Mouse (Mus musculus) gastrocnemius, adult 8-10 months (tissue): ENCODE measurements around the gene Tctex1d4. TPM values are rescaled to one million over a fixed set of nuclear protein-coding genes. Genes with fewer than 3 reads are reported as not detected.

ENCODE experiments used
- DNase-seq, 2 experiments: peaks; one replicate each; pipeline ENCODE4 v3.0.0; 2022; ENCODE audit warnings: low spot score in 2 of 2
- total RNA-seq, 4 experiments: library from RNA; stranded (reverse); gene quantifications; 2 replicates each; pipeline ENCODE4 v1.2.4; 2022

Gene Tctex1d4
- total RNA-seq, 4 experiments from 2014 or later, result not detected

DNA sequence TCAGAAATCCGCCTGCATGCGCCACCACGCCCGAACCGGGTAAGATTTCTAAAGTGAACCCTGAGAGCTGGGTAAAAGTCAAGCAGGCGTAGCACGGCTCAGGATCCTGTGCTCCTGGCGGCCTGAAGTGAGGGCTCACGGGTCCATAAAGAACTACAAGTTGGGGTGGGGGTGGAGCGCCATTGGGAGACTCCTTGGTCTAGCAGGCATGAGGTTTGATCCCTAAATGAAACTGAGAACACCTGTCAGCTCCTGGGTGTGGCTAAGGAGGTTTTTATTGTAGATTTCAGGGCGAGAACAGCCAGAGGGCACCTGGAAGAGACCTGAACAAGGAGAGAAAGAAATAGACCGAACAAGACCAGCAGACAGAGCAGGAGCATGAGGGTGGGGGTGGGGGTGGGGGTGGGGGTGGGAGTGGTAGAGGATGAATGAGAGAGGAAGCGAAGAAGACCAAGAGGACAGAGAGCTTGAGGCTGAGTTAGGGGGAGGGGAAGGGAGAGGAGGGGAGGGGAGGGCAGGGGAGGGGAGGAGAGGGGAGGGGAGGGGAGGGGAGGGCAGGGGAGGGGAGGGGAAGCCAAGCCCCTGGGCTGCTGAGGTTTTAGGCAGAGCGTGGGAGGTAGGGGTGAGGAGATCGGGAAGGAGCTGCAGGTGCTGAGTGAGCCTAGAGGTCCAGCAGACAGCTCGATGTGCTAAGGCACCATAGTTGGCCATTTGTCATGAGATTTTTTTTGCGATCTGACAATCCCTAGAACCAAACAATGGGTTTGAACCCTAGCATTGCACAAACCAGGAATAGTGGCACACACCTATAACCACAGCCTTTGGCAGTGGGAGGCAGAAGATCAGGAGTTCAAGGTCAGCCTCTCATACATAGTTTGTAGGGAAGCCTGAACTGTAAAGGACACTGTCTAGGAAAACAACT is 12.0 kb downstream of the Tctex1d4 start:
- no peak for DNase-seq

DNA sequence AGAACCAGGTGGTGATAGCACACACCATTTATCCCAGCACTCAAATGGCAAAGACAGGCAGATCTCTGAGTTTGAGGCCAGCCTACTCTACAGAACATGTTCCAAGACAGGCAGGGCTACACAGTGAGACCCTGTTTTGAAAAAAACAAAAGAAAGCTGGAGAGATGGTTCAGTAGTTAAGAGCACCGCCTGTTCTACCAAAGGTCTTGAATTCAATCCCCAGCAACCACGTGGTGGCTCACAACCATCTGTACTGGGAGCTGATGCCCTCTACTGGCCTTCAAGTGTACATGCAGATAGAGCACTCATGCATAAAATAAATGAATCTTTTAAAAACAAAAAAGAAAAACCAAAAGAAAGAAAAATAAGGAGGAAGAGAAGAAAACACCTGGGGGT is 12.6 kb downstream of the Tctex1d4 start:
- no peak for DNase-seq

DNA sequence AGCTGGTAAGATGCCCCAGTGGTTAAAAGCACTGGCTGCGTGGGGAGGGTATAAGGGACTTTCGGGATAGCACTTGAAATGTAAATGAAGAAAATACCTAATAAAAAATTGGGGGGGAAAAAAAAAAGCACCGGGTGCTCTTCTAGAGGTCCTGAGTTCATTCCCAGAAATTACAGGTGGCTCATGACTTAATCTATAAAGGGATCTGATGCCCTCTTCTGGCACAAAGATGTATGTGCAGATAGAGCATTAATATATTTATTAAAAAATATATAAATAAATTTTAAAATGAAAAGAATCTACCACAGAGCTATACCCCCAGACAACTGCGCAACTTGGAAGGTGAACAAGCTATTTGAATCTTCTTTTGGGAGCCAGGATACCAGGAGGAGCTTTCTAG is 14.0 kb downstream of the Tctex1d4 start:
- DNase-seq, result no peak

DNA sequence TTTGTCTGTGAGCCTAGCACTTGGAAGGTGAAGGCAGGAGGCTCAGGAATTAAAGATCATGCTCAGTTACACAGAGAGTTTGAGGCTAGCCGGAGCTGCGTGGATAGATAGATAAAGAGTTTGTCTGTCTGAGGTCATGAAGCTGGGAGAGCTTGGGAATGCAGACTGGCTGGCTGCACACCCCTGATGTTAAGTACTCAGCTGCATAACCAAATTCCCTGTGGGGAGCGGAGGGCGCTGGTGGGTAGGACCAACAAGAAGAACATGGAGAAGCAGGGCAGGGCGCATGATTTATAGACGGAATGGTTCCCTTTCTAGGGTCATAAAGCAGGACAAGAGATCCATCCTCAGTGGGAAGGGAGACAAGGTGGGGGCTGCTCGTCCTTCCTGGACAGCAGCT is 16.4 kb downstream of the Tctex1d4 start:
- DNase-seq, result no peak

DNA sequence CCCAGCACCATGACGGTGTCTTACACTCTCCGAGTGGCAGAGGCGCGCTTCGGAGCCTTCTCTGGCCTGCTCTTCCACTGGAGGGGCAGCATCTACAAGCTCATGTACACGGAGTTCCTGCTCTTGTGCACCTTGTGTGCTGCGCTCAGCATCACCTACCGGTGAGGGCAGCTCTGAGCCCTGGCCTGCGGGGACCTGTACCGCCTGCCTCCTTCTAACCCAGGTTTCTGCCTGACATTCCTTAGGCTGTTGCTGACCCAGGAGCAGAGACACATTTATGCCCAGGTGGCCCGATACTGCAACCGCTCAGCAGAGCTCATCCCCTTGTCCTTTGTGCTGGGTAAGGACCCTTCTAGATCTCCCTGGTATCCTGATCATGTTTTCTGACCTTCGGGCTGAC is 18.7 kb downstream of the Tctex1d4 start:
- DNase-seq, result no peak

DNA sequence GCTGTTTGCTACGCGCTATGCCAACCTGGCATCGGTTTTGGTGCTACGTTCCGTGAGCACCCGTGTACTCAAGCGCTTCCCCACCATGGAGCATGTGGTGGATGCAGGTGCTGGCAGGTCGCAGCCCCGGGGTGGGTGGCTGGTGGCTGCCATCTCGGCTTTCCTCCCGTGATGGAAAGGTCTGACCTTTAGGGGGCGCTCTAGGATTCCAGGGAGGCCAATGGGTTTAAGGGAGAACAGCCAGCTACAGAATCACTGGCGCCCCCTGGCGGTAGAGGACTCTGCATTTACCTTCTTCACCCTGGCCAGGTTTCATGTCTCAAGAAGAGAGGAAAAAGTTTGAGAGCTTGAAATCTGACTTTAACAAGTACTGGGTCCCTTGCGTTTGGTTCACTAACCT is 19.6 kb downstream of the Tctex1d4 start:
- DNase-seq, result peak; percentile 81

DNA sequence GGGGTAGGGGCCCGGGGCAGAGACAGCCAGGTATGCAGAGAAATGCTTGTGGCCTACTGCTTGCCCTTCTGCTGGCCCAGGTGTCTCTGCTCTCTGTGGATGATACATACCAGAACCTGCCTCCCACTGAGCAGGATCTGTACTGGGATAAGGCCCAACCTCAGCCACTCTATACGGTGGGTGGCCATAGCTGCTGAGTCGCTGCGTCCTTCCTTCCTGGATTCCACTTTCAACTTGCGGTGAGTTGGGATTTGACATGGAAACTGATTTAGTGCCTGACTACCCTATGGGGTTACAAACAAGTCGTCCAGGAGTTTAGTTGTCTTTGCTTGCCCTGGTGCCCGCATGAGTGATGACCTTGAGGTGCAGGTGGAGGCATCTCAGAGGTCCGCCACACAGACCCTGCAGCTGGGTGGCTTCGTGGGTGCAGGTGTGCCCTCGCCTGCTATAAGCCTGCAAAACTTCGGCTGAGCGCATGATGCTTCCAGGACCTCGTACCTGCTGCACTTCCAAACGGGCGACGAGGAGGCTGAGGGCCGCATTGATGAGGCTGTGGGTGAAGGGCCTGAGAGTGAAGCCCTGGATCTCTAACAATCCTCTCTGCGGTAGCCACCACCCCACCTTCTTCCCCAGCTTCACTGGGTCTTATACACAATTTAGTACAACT is 21.6 kb downstream of the Tctex1d4 start:
- no peak for DNase-seq

DNA sequence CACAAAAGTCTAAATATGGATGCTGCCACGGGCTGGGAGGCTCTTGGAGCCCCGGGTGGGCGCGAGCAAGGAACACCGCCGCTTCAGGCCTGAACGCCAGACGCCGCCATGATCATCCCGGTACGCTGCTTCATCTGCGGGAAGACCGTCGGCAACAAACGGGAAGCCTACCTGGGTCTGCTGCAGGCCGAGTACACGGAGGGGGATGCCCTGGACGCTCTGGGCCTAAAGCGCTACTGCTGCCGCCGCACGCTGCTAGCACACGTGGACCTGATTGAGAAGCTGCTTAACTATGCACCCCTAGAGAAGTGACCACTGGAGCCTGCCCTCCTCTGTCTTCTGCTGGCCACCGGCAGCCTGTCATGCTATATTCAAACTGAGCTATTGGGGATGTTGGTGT is 22.2 kb downstream of the Tctex1d4 start:
- DNase-seq, result no peak

DNA sequence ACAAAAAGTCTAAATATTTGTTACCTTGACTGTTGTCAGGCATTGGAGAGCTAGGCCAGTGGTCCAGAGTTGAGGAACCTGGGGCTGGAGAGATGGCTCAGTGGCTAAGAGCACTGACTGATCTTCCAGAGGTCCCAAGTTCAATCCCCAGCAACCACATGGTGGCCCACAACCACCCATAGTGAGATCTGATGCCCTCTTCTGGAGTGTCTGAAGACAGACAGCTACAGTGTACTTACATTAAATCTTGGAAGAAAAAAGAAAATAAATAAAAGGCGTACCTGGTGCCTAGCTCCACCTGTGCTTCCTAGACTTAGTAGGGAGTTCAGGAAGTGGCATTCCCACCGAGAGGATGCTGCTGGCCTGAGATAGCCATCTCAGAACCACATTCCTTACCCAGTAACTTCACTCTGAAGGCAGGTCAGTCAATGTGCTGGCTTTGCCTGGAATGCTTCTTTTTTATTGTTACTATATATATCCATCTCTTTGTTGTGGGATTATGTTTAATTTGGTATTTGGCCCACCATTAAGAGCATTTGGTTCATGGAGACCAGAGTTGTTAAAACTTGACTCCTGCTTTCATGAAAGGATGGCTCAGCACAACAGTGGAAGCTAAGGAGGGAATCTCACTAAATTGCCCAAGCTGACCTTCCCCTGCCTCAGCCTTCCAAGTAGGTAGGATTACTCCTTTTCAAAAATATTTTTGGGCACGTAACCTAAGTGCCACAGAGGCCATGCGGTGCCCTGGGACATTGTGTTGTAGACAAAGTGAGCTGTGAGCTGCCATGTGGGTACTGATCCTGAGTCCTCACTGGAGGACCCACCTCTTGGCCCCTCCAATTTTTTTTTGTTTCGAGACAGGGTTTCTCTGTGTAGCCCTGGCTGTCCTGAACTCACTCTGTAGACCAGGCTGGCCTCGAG is 23.0 kb downstream of the Tctex1d4 start:
- DNase-seq, result no peak

DNA sequence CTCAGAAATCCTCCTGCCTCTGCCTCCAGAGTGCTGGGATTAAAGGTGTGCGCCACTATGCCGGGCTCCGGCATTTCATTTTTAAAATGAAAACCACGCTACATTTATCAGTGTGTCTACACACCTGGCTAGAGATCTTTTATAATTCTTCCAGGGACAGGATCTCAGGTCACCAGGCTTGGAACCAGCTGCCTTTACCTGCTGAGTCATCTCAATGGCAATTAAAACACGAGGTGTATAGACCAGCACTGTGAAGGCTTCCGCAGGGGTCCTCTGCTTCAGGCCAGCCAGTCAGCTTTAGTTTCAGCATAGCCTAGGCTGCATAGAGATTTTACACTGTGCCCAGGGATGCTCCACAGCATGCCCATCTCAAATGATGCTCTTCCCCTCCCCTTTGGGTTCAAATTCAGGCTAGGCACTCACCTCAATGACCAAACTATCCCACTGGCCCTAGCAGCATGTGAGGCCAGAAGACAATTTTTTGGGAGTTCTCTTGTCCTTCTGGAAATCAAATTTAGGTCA is 23.7 kb downstream of the Tctex1d4 start:
- no peak for DNase-seq

DNA sequence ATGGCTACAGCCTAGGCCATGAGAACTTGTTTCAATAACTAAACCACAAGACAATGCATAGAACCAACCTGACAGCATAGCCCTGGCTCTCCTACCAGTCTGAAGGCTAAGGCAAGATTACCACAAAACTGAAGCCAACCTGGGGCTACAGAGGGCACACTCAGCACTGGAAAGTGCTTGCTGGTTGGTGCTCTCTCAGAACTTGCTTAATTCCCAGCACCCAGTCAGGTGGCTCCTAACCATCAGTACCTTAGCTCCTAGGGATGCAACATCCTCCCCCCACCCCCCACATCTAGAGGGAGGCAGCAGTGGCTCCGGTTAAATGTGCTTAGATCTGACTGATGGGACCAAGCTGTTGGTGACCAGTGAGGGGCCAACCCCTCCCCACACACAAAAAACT is 24.8 kb downstream of the Tctex1d4 start:
- no peak for DNase-seq

DNA sequence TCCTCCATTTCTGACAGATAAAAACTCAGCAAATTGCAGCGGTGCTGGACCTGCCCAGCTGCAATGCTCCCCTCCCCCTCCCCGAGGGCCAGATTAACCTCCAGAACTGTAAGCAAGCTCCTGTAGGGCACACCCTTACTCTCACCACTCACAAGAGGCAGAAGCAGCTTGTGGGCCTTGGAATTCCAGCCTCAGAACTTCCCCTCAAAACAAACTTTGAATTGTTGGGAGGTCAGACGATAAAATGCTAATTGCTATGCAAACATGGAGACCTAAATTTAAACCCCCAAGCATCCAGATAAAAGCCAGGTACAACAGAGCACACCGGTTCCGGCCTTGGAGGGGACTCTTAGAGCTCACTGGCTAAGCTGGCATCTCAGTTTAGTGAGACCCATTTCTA is 26.1 kb downstream of the Tctex1d4 start:
- no peak for DNase-seq

DNA sequence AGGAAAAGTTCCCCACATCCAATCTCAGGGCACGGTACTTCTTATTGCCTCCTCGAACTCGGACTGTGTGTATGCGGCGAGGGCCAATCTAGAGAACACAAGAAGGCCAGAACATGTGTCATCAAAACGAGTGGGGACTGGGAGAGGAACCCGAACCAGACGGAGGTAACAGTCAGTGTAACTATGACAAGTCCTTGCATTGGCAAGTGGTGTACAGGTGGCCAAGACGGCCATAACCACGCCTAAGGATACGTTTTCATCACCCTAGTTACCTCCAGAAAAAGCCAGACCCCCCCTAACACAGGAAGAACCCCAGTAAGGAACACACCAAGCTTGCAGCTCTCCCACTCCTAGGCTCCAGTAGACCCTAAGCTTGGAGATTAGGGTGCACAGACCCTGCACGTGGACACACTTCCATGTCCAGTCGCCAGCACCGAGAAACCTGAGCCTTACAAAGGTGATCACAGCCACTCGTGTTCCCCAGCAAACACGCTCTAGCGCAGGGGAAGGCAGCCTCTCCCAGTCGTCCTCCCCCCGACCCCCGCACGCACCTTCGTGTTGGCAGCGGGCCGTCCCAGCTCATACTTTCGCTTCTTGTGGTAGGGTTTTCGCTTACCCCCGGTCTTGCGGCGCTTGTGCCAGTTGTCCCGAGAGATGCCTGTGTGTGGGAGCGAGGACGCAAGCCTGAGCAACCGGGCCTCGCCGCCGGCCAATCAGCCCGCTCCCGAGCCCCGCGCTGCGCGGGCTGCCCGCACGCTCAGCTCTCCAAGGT is 28.6 kb downstream of the Tctex1d4 start:
- DNase-seq, result no peak

DNA sequence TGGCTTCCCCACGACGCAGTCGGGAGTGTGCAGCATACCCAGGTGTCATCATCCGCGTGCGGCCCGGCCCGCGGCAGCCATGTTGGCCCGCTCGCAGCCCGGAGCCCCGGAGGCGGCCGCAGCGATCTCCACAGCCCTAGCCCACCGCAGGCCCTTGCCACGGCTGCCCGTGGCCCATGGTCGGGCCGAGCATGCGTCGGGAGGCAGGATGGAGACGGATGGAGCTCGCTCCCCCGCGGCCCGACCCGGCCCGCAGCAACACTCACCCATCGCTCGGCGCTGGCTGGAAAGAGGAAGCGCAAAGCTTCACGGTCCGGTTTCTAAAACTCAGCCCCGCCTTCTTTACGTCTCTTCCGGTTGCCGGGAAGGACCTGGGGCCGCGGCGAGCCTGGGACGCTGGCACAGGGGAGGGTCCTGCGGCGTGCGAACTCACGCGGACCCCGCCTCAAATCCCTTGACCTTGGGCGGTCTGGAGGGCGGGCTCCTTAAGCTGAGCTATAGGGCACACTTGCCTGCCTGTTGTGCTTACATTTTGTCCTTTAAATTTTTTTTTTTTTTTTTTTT is 29.3 kb downstream of the Tctex1d4 start, which contains the start of gene Rps8:
Gene Rps8, minus strand, starts transcription at position 452 of the 564 bp plus-strand sequence.
- DNase-seq, result peak; percentile 72 to 76

DNA sequence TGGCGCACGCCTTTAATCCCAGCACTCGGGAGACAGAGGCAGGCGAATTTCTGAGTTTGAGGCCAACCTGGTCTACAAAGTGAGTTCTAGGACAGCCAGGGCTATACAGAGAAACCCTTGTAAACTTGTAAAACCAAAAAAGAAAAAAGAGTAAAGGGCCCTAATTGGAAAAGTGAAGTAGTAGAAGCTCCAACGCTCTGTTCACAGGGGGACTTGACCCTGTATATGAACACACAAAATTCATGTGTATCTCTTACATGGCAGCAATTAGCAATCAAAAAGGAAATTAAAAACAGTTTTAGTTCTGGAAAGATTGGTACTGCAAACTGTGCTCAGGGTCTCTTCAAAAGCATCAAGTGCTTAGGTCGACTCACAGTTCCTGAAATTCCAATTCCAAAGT is 29.8 kb downstream of the Tctex1d4 start:
- DNase-seq, result no peak

DNA sequence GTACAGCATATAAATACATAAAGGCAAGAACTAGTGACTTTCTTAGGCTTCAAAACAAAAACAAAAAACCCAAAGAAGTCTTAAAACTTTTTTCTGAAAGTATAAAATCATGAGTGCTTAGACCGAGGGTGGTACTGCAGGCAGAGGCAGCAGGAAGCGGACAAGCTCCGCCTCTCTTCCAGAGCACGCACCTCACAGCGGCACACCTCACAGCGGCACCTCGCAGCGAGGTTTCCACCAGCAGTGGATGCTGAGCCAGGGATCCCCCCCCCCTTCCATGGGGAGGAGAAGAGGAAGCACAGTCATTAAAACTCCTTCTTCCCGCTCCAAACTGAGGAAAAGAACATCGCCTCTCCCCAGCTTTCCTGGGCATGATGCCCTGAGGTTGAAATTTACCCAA is 33.1 kb downstream of the Tctex1d4 start:
- no peak for DNase-seq

DNA sequence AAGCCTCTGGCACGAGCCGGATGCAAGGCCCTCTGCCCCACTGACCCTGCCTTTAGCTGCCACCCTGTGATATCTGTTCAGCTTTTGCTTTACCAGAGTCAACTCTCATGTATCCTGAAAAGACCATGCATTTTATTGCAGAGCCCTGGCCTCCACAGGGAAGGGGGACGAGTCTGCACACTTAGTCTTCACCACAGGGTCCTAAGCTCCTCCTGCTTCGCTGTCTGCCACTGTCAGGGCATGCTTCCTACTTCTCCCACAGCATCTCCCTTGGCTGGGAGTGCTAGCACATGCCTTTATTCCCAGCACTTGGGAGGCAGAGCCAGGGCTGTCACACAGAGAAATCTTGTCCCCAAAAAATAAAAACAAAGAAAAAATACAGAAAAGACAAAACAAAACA is 34.6 kb downstream of the Tctex1d4 start:
- no peak for DNase-seq

DNA sequence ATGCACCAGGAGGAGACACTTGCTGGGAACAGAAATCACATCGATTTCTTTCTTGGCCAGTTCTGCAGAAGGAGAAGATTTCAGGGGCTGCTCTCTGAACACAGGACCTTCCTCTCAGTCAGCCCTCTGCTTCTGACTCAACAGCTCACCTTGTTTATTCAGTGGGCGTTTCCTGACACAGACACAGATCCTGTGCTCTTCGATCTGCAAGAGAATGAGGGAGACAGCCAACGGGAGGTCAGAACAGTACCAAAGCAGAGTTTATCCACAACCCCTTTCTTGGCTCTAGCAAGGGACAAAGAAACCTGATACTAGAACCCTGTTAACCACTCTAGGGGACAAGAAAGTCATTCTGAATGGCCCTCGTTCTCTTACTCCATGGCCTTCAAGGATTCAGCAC is 43.3 kb downstream of the Tctex1d4 start:
- DNase-seq, result no peak
